Mouse (Mus musculus): Measurements from ENCODE around the gene Cwf19l1.

DNA sequence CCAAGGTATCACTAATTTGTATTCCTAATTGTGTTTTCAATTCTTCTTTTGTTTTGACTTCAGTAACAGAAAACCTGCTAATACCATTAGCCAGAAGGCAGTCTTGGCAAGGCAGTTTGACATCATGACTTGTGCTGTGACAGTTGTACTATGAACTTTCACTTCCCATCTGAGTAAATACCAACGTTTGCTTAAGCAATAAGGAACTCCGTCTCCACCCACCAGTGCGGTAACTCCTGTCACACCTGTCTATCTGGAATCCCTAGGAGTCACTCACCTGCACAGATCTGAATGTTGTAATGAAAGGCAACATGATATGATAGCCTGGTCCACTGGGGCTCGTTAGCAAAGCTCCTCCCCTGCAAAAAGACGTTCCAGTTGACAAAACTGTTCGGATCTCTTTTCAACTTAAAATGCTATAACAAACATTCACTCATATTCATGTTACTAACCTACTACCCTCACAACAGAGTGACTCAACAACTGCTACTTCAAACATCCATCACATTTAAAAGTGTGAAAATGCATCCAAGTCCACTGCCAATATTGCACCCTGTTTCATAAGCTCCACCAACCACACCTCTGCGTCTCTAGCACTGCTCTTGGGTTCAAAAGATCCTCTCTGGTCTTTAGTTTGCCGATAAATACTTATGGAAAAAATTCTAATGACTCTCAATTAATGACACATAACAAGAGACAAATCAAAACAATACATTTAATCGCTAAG is 68.2 kb downstream of the Cwf19l1 start:
- TF ChIP-seq CTCF (IDR thresholded peaks at IDR 0.05; ENCODE audit: low read depth) (no peak), EP300 (IDR thresholded peaks at IDR 0.05; ENCODE audit: low read depth) (no peak)

Measured in heart, postnatal 0 days (tissue).